Mouse (Mus musculus) forebrain, embryonic 13.5 days (tissue): Measurements from ENCODE around the gene Eif4ebp2. TPM values are rescaled to one million over a fixed set of nuclear protein-coding genes. Genes with fewer than 3 reads are reported as not detected.

Source experiments
- ATAC-seq: fragments of 200-750 bp; cut with Nextera tagmentation; 2 replicates; pipeline ENCODE4 v1.8.0; 2017
- H3K27ac ChIP-seq: fragments of 300-500 bp; sonication (generic); 2 replicates; pipeline ENCODE4 v1.5.1; 2015; ENCODE audit warnings: inconsistent platforms, mild to moderate bottlenecking, moderate library complexity
- H3K27me3 ChIP-seq: fragments of 300-500 bp; sonication (generic); 2 replicates; pipeline ENCODE4 v1.6.1; 2015; ENCODE audit warnings: mild to moderate bottlenecking, inconsistent platforms
- H3K36me3 ChIP-seq: fragments of 300-500 bp; sonication (generic); 2 replicates; pipeline ENCODE4 v1.6.1; 2015; ENCODE audit warnings: mild to moderate bottlenecking, inconsistent platforms; ENCODE audit not compliant: poor library complexity, severe bottlenecking
- H3K4me1 ChIP-seq: fragments of 300-500 bp; sonication (generic); 2 replicates; pipeline ENCODE4 v1.6.1; 2015; ENCODE audit warnings: inconsistent platforms
- H3K4me2 ChIP-seq: fragments of 300-500 bp; sonication (generic); 2 replicates; pipeline ENCODE4 v1.6.1; 2015; ENCODE audit warnings: inconsistent platforms, mild to moderate bottlenecking, moderate library complexity
- H3K4me3 ChIP-seq: fragments of 300-500 bp; sonication (generic); 2 replicates; pipeline ENCODE4 v1.5.1; 2015; ENCODE audit warnings: mild to moderate bottlenecking, inconsistent platforms
- H3K9ac ChIP-seq: fragments of 300-500 bp; sonication (generic); 2 replicates; pipeline ENCODE4 v1.6.1; 2015; ENCODE audit warnings: mild to moderate bottlenecking, inconsistent platforms
- H3K9me3 ChIP-seq: fragments of 300-500 bp; sonication (generic); replicated peaks from 2 replicates; pipeline ENCODE4 v1.6.1; 2016; ENCODE audit warnings: inconsistent platforms
- WGBS: fragments of 180-500 bp; shearing (Covaris S2); methylation state at CpG from one replicate; pipeline ENCODE4 v1.1.7; 2015; 5-methylcytosine and 5-hydroxymethylcytosine counted together
- polyA plus RNA-seq: library from polyadenylated mRNA; unstranded; fragments of >200 nt; fragmentation: Nextera tagmentation; extraction: Ambion mirVana; gene quantifications from 2 replicates; pipeline ENCODE4 v1.2.1, GENCODE M21; 2015

Gene Eif4ebp2
- polyA plus RNA-seq, 1 experiment from 2014 or later: 96.4 TPM

DNA sequence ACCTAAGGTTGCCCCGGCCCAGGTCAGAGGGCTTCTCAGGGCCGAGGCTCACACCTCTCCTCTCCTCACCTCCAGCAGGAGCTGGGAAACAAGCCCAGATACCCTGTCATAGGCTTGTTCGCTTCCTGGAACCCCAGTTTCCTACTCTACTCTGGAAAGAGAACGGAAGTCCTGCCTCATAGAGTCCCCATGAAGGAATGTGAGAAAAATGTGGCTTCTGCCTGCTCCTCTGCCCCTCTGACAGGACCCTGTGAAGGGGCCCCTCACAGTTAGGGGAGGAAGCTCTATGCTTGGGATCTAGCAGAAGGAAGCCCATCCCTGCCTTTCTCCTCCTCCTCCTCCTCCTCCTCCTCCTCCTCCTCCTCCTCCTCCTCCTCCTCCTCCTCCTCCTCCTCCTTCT, 59.9 kb downstream of the Eif4ebp2 start:
- ATAC-seq: no peak
- WGBS: 71% methylated on average over 4 of the region's 4 CpGs
- H3K36me3 ChIP-seq: no peaks in the 10 kb centered on the region
- no peaks in the 10 kb centered on the region for H3K4me1 ChIP-seq
- H3K4me2 ChIP-seq: no peak overlapping the region
- no peak overlapping the region for H3K27ac ChIP-seq
- no peak overlapping the region for H3K9ac ChIP-seq
- H3K27me3 ChIP-seq: no peaks in the 10 kb centered on the region
- no peak overlapping the region for H3K4me3 ChIP-seq
- no peaks in the 10 kb centered on the region for H3K9me3 ChIP-seq

DNA sequence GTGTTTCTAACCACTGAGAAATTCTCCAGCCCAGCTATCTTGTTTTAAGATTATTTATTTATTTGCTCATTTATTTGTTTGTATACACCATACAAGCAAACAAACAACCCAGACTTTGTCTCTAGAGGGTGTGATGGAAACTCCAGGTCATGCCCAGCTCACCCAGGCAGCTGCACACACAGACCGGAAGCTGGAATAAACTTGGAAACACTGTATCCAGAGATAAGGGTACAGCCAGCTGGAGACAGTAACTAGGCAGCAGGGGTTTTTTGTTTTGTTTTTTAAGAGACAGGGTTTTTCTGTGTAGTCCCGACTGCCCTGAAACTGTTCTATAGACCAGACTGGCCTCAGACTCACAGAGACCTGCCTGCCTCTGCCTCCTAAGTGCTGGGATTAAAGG, 62.3 kb downstream of the Eif4ebp2 start:
- 72% methylated on average over 2 of the region's 2 CpGs for WGBS
- H3K4me1 ChIP-seq: no peaks in the 10 kb centered on the region
- H3K36me3 ChIP-seq: no peaks in the 10 kb centered on the region

DNA sequence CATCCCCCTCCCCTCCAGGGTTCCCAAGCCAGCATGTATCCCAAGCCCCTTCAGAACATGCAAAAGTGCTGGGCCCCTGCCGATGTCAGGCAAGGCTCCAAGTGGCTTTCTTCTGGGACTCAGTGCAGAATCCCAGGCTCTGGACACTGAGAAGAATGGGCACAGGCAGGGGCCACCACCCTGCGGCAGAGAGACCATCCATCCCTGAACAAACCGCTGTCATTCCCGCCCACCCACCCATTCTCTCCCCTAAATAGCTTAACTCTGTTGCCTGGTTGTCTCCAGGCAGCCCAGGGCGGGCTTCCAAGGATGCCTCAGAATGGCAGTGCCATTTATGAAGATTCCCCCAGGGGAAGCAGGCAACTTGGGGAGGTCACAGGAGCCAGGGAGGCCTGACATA, 63.4 kb downstream of the Eif4ebp2 start:
- ATAC-seq: no peak
- WGBS: 42% methylated on average over 5 of the region's 5 CpGs
- Histone ChIP-seq H3K4me1 (peaks cover 3% of the 10 kb centered on the region), H3K9ac (no peak overlapping the region), H3K27ac (no peak overlapping the region), H3K36me3 (no peaks in the 10 kb centered on the region), H3K27me3 (0 out of 2 replicates have a peak, but pooled peaks cover 3% of the 10 kb centered on the region), H3K9me3 (no peaks in the 10 kb centered on the region), H3K4me3 (no peak overlapping the region), H3K4me2 (no peak overlapping the region)

More for the DNA sequence above, 62.3 kb downstream of the Eif4ebp2 start:
- no peaks in the 10 kb centered on the region for H3K27me3 ChIP-seq
- no peak overlapping the region for H3K9ac ChIP-seq
- no peaks in the 10 kb centered on the region for H3K9me3 ChIP-seq
- H3K4me2 ChIP-seq: no peak overlapping the region
- ATAC-seq: no peak
- H3K4me3 ChIP-seq: no peak overlapping the region
- no peak overlapping the region for H3K27ac ChIP-seq

DNA sequence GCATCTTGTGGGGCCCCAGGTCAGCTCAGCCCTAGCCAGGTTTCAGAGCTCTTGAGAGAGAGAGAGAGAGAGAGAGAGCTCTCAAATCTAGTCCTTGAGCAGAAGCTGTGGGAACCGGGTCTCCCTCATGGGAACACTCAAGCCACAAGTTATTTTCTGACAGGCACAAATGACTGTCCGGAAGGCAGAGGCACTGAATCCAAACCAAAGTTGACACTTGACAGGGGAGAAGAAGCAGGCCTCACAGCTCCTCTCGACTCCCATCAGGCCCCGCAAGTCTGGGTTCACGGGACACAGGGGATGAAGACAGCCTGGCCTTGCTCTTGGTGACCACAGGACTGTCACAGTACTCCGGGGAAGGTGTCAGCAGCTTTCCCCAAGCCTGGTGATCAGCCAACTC, 66.2 kb downstream of the Eif4ebp2 start:
- Histone ChIP-seq H3K27ac (no peak overlapping the region), H3K9ac (no peak overlapping the region), H3K4me2 (no peak overlapping the region), H3K27me3 (peaks cover 10% of the 10 kb centered on the region; the same call in 1 of the 2 replicates), H3K9me3 (no peaks in the 10 kb centered on the region), H3K36me3 (no peaks in the 10 kb centered on the region), H3K4me1 (peaks cover 23% of the 10 kb centered on the region), H3K4me3 (no peak overlapping the region)
- no peak for ATAC-seq
- WGBS: 81% methylated on average over 6 of the region's 6 CpGs

DNA sequence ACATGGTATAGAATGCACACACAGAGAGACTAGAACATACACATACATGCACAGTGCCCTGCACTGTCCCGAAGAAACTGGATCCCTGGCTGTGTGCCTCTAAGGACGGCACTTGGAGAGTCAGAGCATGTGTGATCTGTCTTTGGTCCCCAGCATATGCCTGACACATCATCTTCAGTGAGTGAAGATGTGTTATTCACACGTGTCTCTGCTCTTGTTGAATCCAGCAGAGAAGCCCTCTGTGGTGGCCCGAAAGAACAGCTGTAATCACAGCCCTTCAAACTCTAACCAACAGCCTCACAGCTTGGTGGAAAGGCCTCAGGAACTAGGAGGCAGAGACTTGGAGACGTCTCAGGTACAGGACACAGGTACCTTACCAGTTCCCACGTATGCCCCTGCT, 67.3 kb downstream of the Eif4ebp2 start:
- ATAC-seq: no peak
- H3K4me3 ChIP-seq: no peak overlapping the region
- H3K4me2 ChIP-seq: no peak overlapping the region
- no peak overlapping the region for H3K27ac ChIP-seq
- H3K27me3 ChIP-seq: peaks cover 13% of the 10 kb centered on the region
- no peak overlapping the region for H3K9ac ChIP-seq
- no peaks in the 10 kb centered on the region for H3K9me3 ChIP-seq
- H3K36me3 ChIP-seq: no peaks in the 10 kb centered on the region
- 79% methylated on average over 6 of the region's 6 CpGs for WGBS
- H3K4me1 ChIP-seq: peaks cover 33% of the 10 kb centered on the region

DNA sequence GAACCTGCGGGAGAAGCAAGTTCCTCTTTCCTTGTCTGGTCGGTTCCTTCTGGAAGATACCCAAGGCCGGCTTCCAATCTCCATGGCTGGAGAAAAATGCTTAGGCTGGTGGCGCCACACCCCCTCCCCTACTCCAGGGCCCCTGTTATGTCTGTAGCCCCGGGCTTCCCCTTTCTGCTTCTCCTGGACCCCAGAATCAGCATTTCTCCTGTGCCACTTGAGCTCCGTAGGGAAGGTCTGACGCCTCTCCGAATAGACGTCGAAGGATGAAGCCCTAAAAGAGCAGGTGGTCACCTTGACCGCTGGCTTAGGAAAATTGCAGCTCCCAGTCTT, 68.8 kb downstream of the Eif4ebp2 start:
- no peaks in the 10 kb centered on the region for H3K36me3 ChIP-seq
- H3K9me3 ChIP-seq: no peaks in the 10 kb centered on the region
- ATAC-seq: no peak; the same call in 1 of the 2 replicates
- peak overlapping the region; percentile 72 for H3K9ac ChIP-seq
- H3K27me3 ChIP-seq: peaks cover 13% of the 10 kb centered on the region
- WGBS: 1% methylated on average over 11 of the region's 11 CpGs
- peak overlapping the region; percentile 59 for H3K4me3 ChIP-seq
- H3K27ac ChIP-seq: 0 out of 2 replicates have a peak overlapping the region, but pooled peaks have one; percentile 10
- H3K4me1 ChIP-seq: peaks cover 36% of the 10 kb centered on the region
- peak overlapping the region; percentile 77 for H3K4me2 ChIP-seq

DNA sequence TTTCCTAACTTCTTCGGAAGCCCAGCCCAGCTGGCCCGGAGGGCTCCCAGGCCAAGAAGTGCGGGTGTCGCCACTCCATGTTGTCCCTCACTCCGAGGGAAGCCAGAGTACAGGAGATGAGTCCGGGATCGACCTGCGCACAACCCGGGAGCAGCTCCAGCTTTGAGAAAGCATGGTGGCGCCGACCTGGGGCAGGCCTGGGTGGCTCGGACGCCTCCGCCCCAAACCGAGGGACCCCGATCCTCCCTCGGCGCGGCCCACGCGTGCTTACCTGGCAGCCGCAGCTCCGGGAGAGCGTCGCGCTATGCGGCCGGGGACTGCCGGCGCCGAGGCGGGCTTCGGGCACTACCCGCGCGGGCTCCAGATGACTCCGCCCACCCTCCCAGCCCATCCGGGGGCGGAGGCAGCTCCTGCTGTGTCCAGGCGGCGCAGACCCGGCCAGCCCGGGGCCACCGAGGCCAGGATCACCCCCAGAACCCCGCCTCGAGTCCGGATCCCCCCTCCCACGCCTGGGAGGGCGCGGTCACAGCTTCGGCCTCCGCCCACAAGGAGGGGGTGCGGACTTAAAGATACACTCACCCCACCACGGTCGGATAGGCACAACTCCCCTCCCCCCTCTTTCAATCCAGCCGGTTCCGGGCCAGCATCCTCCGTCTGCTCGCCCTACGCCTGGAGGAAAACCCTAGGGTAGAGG, 69.3 kb downstream of the Eif4ebp2 start, which contains the start of gene Pald1:
Gene Pald1 (minus strand): TSS at position 510 of the 694 bp plus-strand sequence.
- H3K27ac ChIP-seq: peak within 1 kb of the TSS; percentile 10; the same call in 1 of the 2 replicates
- WGBS: 1% methylated on average over 47 of the region's 60 CpGs

DNA sequence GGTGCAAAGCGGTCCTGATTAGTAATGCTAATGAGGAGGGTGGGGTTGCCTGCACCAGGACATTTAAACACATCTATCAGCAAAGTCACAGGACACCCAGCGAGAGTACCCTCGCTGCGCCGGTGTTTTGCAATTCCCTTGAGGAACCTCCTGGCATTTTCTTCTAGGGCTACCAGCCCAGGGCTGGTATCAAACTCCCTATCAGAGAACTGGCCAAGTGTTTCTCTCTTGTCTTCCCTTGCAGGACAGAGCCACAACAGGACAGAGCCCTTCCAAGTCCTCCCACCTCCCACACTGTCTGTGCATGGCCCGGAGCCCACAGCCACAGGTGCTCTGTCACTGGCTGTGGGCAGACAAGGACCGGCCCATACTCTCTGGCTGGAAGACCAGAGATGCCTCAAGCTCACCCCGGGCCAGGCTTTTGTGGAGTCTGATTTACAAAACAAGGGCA, 70.2 kb downstream of the Eif4ebp2 start:
- Histone ChIP-seq H3K27ac (no peak overlapping the region), H3K36me3 (no peaks in the 10 kb centered on the region), H3K9me3 (no peaks in the 10 kb centered on the region), H3K4me3 (peak overlapping the region; percentile 59), H3K4me2 (peak overlapping the region; percentile 77), H3K27me3 (peaks cover 13% of the 10 kb centered on the region), H3K9ac (peak overlapping the region; percentile 23; the same call in 1 of the 2 replicates), H3K4me1 (peaks cover 36% of the 10 kb centered on the region)
- ATAC-seq: no peak
- WGBS: 0% methylated on average over 8 of the region's 8 CpGs

More for the DNA sequence above, 69.3 kb downstream of the Eif4ebp2 start, which contains the start of gene Pald1:
- H3K27me3 ChIP-seq: peaks cover 13% of the 10 kb centered on the region
- H3K4me3 ChIP-seq: peak within 1 kb of the TSS; percentile 59
- peak; percentile 86 for ATAC-seq
- H3K36me3 ChIP-seq: no peaks in the 10 kb centered on the region
- peak within 1 kb of the TSS; percentile 72 for H3K9ac ChIP-seq
- H3K4me1 ChIP-seq: peaks cover 36% of the 10 kb centered on the region
- no peaks in the 10 kb centered on the region for H3K9me3 ChIP-seq
- peak within 1 kb of the TSS; percentile 77 for H3K4me2 ChIP-seq

DNA sequence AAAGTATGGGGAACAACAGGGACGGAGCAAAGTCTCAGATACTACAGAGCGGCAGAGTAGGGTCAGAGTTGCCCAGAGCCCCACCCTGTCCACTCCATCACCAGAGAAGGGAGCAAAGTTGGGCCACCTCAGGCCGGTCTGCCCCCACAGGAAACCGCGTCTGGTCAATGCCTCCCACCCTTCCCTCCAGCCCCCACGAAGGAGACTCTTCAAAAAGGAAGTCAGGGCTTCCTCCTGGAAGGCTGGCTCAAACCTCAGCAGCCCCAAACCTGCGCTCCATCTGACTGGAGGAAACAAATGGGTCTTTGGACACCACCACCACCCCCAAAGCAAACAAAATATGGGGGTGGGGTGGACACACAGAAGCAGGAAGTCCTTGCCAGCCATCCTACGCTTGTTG, 70.6 kb downstream of the Eif4ebp2 start:
- H3K9me3 ChIP-seq: no peaks in the 10 kb centered on the region

DNA sequence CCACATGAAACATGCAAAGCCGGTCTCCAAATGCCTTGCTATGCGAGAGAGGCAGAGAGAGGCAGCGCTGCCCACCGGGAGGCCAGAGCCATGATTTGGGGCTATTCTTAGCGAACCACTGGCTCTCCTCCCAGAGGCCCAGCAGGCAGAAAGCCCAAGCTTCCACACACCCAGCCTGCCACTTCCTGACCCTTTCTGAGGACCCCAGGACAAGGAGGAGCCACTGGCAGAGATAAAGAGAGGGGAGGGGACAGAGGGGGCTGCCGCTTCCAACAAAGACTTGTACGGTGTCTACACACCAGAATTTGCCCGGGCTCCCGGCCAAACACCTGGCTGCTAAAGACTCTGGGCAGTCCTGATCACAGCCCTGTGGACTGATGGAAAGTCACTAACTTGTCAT, 72.3 kb downstream of the Eif4ebp2 start:
- H3K4me1 ChIP-seq: peaks cover 38% of the 10 kb centered on the region
- no peak overlapping the region for H3K9ac ChIP-seq
- ATAC-seq: no peak
- no peaks in the 10 kb centered on the region for H3K9me3 ChIP-seq
- H3K4me3 ChIP-seq: no peak overlapping the region
- peaks cover 13% of the 10 kb centered on the region for H3K27me3 ChIP-seq
- peak overlapping the region; percentile 25; the same call in 1 of the 2 replicates for H3K4me2 ChIP-seq
- no peaks in the 10 kb centered on the region for H3K36me3 ChIP-seq
- 11% methylated on average over 9 of the region's 9 CpGs for WGBS
- 0 out of 2 replicates have a peak overlapping the region, but pooled peaks have one; percentile 6 for H3K27ac ChIP-seq

More for the DNA sequence above, 70.6 kb downstream of the Eif4ebp2 start:
- peak overlapping the region; percentile 59 for H3K4me3 ChIP-seq
- H3K4me2 ChIP-seq: peak overlapping the region; percentile 77
- H3K4me1 ChIP-seq: peaks cover 36% of the 10 kb centered on the region
- H3K36me3 ChIP-seq: no peaks in the 10 kb centered on the region
- no peak for ATAC-seq
- no peak overlapping the region for H3K27ac ChIP-seq
- peak overlapping the region; percentile 23; the same call in 1 of the 2 replicates for H3K9ac ChIP-seq
- peaks cover 13% of the 10 kb centered on the region for H3K27me3 ChIP-seq
- 17% methylated on average over 8 of the region's 8 CpGs for WGBS

DNA sequence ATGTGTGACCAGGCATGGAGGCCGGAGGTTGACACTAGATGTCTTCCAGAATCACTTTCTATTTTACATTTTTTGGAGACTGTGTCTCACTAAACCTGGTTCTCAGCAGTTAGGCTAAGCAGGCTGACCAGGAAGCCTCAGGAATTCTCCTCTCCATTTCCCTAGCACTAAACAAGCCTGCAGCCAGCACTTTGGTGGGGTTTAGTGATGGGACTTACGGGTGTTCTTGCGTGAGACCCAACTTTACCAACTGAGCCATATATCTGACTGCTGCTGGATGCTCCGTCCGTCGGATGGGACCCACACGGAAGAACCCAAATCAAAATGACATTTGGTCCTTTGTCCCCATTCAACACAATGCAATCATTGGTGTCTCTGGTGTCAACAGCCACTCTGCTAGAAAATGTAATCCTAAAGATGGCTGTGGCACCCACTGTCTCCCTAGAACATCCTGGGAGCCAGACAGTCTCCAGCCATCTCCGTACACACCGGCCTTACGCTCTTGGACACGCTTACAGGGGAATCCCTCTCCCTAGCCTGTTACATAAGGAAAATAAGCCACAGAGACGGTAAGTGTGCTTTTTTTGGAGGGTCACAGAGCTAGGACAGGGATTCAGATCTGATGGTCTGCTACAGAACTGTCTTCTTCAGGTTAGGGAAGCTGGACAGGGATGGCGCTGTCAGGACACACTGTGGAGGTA, 73.0 kb downstream of the Eif4ebp2 start:
- H3K9ac ChIP-seq: no peak overlapping the region
- WGBS: 90% methylated on average over 13 of the region's 13 CpGs
- H3K27me3 ChIP-seq: peaks cover 10% of the 10 kb centered on the region
- no peak overlapping the region for H3K27ac ChIP-seq
- H3K9me3 ChIP-seq: no peaks in the 10 kb centered on the region
- no peak overlapping the region for H3K4me3 ChIP-seq
- ATAC-seq: no peak
- no peaks in the 10 kb centered on the region for H3K36me3 ChIP-seq
- peak overlapping the region; percentile 25; the same call in 1 of the 2 replicates for H3K4me2 ChIP-seq
- peaks cover 44% of the 10 kb centered on the region for H3K4me1 ChIP-seq

DNA sequence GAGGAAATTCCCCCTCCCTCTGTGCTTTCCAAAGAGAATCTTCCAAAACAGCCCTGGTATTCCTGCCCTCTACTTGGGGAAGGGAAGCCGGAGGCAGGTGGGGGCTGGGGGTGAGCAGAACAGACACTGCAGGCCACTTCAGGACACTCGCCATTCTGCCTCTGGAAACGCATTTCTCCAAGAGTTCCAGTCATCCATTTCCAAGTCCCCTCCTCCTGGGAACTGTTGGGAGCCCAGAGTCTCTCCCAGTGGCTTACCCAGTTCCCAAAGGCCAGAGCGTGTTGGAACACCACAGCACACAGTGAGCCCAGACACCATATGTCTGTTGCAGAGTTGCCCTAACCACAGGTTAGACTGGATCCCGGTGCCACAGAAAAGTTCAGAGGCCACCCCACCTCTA, 73.8 kb downstream of the Eif4ebp2 start:
- H3K9me3 ChIP-seq: 0 out of 2 replicates have a peak, but pooled peaks cover 3% of the 10 kb centered on the region
- peaks cover 10% of the 10 kb centered on the region for H3K27me3 ChIP-seq
- H3K36me3 ChIP-seq: no peaks in the 10 kb centered on the region
- H3K27ac ChIP-seq: no peak overlapping the region
- H3K9ac ChIP-seq: no peak overlapping the region
- H3K4me1 ChIP-seq: peaks cover 37% of the 10 kb centered on the region
- H3K4me2 ChIP-seq: no peak overlapping the region
- WGBS: 87% methylated on average over 5 of the region's 5 CpGs
- no peak for ATAC-seq
- no peak overlapping the region for H3K4me3 ChIP-seq
